Mouse (Mus musculus) liver, adult (tissue): ENCODE results near the gene Fdxacb1.

ENCODE experiments used
- GATA4 ChIP-seq: IDR thresholded peaks from 2 replicates; pipeline ENCODE4 v1.6.1; 2014; ENCODE audit warnings: mild to moderate bottlenecking, low read length; ENCODE audit not compliant: insufficient replicate concordance

Gene Fdxacb1

DNA sequence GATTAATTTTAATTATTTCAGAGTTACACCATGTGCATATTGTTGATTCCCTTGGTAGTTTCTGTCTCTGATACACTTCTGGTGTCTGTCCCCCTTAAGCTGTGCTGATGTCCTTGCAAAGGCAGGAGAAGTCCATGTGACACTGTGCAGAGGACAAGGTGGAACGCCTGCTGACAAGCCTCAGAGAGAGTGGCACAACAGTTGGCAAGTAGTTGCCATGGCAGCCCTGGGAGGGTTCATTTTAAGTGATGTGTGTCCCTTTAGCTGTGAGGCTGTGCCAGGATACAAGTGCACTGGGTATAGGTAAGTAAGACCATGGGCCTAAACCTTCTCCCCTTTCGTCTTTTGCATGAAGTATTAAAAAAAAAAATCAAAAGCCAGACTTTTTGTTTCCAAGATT, 2.0 kb downstream of the Fdxacb1 start:
- no peak for TF ChIP-seq GATA4

DNA sequence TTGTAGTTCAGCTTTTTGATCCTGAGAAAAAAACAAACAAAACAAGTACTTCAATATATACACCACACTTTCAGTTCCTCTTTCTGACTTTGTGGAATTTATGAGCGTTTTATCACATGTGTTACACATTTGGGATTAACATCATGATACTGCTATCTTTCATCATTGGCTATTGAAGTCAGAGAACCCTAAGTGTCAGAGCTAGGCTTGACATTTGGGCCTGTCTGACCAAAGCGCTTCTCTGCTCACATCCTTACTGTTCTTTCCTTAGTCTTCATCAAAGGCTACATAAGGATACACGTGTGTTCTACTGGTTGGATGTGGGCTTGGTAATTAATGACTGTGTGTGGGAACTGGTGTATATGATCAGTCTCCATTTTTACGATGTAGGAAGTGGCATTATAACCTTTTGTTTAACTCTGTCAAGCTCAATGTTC, 6.0 kb downstream of the Fdxacb1 start:
- TF ChIP-seq GATA4, result no peak

DNA sequence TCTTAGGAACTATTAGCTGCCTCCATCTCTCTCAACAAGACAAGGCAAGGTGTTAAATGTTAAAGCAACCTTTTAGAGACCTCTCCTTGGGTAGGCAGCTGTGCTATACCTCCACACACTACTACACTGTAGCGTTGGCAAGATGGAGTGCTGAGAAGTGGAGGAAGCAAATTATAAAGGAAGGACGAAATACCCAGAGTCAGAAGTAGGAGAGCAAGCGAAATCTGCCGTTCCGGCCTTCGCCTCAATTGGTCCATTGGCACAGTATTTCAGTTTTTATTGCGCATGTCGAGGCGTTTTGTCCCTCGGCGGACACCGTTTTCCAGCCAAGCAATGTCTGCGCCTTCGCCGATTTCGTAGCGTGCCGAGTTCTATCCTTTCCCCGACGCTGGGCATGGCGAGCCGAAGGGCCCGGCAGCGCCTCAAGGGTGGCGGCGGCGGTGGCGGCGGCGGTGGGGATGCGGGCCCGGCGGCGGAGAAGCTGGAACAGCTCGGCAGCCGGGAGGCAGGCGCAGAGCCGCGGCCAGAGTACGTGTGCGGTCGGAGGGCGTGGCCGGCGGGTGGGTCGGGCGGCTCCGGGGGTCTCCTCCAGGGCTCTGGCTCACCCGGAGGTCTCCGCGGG, 7.1 kb downstream of the Fdxacb1 start, which contains the start of the genes Alg9 and 1110032A03Rik:
TSS of gene Alg9 (plus strand) at position 29 of the 622 bp plus-strand sequence.
TSS of gene 1110032A03Rik (minus strand) at position 530 of the 622 bp plus-strand sequence.
- TF ChIP-seq GATA4, result no peak

DNA sequence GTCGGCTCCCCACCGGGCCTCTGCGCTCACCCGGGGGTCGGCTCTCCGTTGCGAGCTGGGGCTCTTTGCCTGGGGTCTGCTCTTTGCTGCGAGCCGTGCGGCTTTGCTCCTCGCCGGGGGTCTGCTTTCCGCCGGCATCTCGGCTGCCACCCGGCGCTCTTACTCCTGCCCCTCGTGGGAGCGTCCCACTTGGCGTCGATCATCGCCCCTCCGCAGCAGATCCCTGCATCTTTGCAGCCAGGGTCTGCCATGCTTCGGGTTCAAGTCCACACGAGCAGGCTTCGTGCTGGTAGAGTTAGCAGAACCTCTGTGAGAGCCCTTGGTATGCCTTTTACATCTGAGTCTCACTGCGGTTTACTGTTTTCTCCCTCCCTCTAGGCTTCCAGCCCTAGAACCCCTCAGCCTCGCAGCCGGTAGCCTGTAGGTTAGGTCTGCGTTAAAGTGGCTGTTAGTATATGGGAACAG, 7.7 kb downstream of the Fdxacb1 start:
- TF ChIP-seq GATA4, result no peak

DNA sequence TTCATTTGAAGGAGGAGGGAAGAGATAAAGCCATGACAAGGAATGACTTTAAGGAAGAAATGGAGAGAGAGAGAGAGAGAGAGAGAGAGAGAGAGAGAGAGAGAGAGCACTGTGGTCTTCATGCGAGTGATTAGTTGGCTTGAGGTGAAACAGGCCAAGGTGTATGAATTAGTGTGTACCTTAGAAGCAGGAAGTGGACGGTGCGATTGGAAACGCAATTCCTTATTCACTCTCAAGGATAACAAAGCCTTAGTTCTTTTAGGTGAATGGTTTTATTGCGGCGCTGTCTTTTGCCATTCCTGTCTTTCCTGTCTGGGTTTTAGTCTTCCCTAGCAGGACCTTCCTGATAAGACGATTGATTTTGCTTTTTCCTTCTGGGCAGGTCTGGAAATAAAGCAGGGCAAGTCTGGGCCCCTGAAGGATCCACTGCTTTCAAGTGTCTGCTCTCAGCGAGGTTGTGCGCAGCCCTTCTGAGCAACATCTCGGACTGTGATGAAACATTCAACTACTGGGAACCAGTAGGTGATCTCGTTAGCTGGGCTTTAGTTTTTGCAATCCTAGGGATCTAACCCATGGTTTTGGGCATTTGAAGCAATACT, 8.2 kb downstream of the Fdxacb1 start:
- TF ChIP-seq GATA4, result no peak

DNA sequence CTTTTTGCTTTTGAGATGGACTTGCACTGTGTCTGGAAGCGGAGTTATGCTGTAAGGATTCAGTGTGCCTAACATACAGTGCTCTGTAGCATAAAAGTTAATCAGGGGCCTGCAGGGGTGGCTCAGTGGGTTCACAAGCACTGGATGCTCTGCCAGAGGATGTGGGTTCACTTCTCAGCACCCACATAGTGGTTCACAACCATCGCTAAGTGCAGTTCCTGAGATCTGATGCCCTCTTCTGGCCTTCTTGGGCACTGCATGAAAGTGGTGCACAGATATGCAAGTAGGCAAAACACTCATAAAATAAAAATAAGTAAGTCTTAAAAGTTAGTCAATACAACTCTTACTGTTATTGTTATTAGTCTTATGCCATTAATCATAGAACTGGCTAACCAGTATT, 14.1 kb downstream of the Fdxacb1 start:
- TF ChIP-seq GATA4, result no peak

DNA sequence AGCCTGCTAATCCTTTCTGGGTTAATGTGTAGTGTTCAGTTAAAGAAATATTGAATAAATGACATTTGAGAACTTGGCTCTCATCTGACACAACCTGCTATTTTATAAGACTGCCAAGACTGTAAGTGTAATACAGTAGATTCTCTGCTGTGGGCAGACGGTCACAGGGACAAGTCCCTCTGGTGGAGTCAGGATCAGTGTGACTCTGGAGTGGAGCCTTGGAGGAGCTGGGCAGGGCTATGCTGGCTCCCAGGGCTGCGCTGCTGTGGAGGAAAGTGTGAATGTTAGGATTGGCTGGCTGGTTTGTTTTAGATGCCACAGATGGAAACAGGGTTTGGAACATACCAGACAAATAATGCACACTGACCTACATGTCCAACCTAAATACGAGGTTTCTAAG, 27.2 kb downstream of the Fdxacb1 start:
- no peak for TF ChIP-seq GATA4

DNA sequence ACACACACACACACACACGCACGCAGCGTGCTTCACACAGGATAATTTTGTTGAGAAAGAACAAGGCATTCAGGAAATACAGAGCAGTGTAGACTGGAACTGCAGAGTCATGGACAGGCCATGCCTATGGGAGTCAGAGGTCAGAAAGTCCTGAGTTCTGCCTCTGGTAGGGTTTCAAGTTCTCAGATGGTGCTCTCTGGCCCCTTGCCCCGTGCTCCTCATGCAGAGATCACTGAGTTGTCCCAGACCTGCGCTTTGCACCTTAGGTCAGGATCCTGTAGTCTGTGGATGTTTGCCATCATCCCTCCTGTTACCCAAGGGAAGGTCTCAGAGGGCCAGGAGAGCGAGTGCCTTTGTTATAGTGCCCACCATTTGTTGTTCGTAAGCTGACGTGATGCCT, 28.7 kb downstream of the Fdxacb1 start:
- TF ChIP-seq GATA4, result no peak

DNA sequence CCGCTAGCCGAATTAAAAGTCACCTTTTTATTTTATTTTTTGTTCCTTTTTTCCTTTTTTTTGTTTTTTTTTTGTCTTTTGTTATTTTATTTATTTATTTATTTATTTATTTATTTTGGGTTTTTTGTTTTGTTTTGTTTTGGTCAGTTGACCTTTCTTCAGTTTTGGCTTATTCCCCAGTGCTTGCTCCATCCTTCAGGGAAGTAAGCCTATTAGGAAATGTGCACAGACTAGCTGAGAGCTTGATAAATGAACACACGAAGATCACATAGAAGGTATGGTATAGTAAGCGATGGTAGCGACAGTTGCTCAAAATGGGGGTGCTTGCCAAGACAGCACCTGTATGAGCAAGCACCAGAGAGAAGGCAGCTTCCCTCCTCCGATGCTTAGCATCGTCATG, 29.6 kb downstream of the Fdxacb1 start:
- TF ChIP-seq GATA4, result no peak

DNA sequence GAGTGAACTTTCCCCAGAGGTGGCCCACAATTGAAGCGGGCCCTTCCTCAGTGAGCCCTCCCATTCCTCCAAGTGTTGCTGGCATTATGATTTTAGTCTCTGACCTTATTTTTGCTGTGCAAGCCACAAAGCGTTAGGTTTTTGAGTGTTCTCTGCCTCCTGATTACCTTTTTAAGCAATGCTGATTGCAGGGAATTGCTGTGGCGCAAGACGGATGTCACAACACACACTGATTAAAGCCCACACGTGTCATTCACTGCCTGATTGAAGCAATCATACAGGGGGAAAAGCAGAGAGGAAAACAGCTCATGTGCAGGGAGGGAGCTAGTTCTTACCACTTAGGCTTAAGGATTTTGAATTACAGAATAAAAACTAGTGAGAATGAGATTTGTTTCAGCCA, 30.3 kb downstream of the Fdxacb1 start:
- TF ChIP-seq GATA4, result peak; percentile 65; the same call in 1 of the 2 replicates

DNA sequence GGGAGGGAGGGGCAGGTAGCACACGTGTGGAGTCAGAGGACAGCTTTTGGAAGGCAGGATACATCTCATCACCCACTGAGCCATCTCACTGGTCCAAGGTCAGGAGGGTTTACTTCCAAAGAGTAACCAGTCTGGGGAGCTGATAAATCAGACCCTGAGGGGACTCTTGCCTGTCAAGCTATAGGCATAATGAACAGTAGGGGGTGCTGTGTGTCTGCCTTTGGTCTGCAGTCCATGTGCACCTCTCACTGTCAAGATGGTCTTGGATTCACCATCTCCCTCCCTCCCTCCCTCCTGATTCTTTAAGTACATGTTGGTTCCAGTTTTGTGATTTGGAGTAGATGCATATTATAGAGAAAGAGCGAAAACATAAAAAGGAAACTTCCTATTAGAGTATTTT, 32.9 kb downstream of the Fdxacb1 start:
- TF ChIP-seq GATA4, result no peak

DNA sequence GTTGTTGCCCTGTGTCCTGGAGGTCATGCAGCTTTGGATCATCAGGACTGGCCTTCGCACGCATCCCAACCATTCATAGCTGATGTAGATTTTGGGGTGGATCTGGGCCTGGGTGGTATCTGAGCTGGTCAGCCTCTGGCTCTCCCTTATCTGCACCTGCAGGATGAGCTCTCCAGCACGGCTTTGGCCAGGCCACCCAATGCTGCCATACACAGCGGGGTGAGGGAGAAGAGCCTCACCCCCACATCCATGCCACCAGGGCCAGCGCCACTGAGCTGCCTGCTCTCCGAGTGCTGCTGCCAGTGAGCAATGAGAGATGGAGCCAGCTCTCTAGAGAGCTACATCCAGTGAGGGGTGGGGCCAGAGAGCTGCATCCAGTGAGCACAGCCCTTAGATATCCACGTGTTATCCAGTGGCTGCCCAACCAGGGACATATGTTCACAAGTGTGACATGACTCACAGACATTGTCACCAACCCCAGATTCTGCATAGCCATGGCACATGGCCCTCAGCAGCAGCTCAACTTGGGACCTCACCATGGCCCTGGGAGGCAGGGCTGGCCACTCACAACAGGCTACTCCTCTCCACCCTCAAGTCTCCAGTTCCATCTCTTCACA, 35.1 kb downstream of the Fdxacb1 start:
- no peak for TF ChIP-seq GATA4

DNA sequence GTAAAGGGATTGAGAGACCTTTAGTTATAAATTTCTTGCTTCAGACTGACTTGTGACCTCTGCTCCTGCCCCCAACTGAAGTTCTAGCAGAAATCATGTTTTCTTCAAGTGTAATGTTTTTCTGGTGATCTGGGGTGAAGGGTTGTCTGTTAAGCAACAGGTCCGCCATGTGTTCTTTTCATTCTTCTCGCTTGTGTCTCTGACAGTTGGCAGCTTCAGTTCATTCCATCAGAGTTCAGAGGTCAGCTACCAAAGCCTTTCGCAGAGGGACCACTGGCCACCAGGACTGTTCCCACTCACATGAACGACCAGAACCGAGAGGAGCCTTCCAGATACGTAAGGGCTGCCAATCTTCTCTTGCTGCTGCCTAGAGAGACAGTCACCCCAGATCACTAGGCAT, 40.4 kb downstream of the Fdxacb1 start:
- TF ChIP-seq GATA4, result no peak

DNA sequence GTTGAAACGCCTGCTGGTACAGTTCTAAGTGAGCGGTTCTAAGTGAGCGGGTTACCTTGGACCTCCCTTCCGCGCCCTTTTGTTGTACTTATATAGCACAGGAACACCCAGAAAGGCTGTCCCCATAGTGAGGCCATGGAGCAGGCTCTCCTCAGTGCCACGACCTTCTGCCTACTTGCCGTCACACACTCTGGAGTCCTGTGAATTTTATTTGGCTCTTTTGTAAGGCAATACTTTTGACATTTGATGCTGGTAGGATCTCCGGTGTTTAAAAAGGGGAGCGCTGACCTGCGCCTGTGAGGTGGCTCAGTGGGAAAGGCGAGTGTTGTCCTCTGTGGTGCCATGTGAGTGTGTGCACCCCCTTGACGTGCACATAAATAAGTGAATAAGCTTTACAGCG, 41.1 kb downstream of the Fdxacb1 start:
- no peak for TF ChIP-seq GATA4

DNA sequence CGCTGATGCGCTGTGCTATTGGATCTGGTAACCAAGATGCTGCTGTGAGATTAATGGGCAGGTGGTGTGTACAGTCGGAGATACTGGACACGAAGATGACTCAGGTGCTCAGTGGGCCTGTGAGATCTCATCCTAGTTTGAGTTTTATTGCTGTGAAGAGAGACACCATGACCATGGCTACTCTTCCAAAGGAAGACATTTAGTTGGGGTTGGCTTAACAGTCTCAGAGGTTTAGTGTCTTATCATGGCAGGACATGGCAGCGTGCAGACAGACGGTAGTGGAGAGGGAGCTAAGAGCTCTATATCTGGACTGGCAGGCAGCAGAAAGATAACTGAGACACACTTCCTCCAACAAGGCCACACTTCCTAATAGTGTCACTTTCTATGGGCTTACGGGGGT, 43.2 kb downstream of the Fdxacb1 start:
- no peak for TF ChIP-seq GATA4

DNA sequence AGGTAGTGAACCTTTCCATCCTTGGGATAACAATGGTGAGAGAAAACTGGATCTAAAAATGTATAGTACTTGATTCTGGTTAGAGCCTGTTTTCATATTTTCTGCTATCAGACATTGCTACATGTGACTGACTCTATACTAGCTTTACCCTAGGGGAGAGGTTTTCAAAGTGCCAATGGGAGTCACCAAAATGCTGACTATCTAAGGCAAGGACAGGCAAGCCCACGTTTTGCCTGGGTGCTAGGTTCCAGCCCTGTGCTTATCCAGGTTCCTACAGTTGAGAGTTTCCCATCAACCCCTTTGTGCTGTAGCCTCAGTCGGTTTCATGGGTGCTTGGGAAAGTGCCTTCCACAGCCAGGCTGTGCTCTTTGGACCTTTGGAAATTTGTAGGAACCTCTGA, 43.7 kb downstream of the Fdxacb1 start:
- no peak for TF ChIP-seq GATA4
